Mouse (Mus musculus): ENCODE data around the gene 4930512M02Rik.
A peak's percentile ranks its signal among the peaks of the same experiment; 100 is the strongest.

Gene 4930512M02Rik

GRCm38 (mm10) chr11:11564266-11565044 lies 63.2 kb downstream of the 4930512M02Rik start:
- DNase-seq (ENCODE audit: low spot score): no peak

GRCm38 (mm10) chr11:11561118-11561517 lies 66.5 kb downstream of the 4930512M02Rik start:
- DNase-seq (ENCODE audit: low spot score): no peak

GRCm38 (mm10) chr11:11559099-11559686 lies 68.4 kb downstream of the 4930512M02Rik start:
- DNase-seq (ENCODE audit: low spot score): no peak

- DNase-seq (ENCODE audit: low spot score): no peak
Observed at GRCm38 (mm10) chr11:11558662-11559061, 69.0 kb downstream of the 4930512M02Rik start.

- DNase-seq (ENCODE audit: low spot score): peak; percentile 69
Observed at GRCm38 (mm10) chr11:11557173-11557967, 70.3 kb downstream of the 4930512M02Rik start.

- no peak for DNase-seq (ENCODE audit: low spot score)
Observed at GRCm38 (mm10) chr11:11556186-11556585, 71.4 kb downstream of the 4930512M02Rik start.

GRCm38 (mm10) chr11:11555563-11555962 lies 72.1 kb downstream of the 4930512M02Rik start:
- no peak for DNase-seq (ENCODE audit: low spot score)

GRCm38 (mm10) chr11:11547597-11548240 lies 79.9 kb downstream of the 4930512M02Rik start:
- no peak for DNase-seq (ENCODE audit: low spot score)

- DNase-seq (ENCODE audit: low spot score): no peak
Observed at GRCm38 (mm10) chr11:11546903-11547511, 80.6 kb downstream of the 4930512M02Rik start.

- DNase-seq (ENCODE audit: low spot score): no peak
Observed at GRCm38 (mm10) chr11:11545948-11546347, 81.7 kb downstream of the 4930512M02Rik start.
